Mouse (Mus musculus) adrenal gland, postnatal 4 days (tissue): ENCODE measurements around the gene Sdhaf1. TPM values are rescaled to one million over a fixed set of nuclear protein-coding genes. Genes with fewer than 3 reads are reported as not detected.

ENCODE experiments used
- DNase-seq, 2 experiments: peaks; one replicate each; pipeline ENCODE4 v3.0.0; 2021 to 2022; ENCODE audit warnings: low spot score in 2 of 2, mixed read lengths in 2 of 2
- total RNA-seq, 2 experiments: library from RNA; stranded (reverse); gene quantifications; 2 replicates each; pipeline ENCODE4 v1.2.3; 2021

The Sdhaf1 gene
- total RNA-seq, 2 experiments from 2014 or later = 12.4 to 15.0 TPM

GRCm38 (mm10) chr7:30295103-30295502 is 28.6 kb downstream of the Sdhaf1 start:
- DNase-seq = peak in 1 of 2 experiments; percentile 42

- no peak for DNase-seq
Observed at GRCm38 (mm10) chr7:30294296-30294695, 29.4 kb downstream of the Sdhaf1 start.

GRCm38 (mm10) chr7:30293795-30294194 is 29.9 kb downstream of the Sdhaf1 start:
- no peak for DNase-seq

GRCm38 (mm10) chr7:30291215-30292131 is 32.2 kb downstream of the Sdhaf1 start, which contains the start of gene Clip3:
Clip3 (plus strand) TSS chr7:30291728.
- peak in 1 of 2 experiments; percentile 37 for DNase-seq

GRCm38 (mm10) chr7:30289714-30290399 is 33.8 kb downstream of the Sdhaf1 start:
- no peak for DNase-seq

GRCm38 (mm10) chr7:30289071-30289713 is 34.5 kb downstream of the Sdhaf1 start:
- DNase-seq = no peak

GRCm38 (mm10) chr7:30288046-30288445 is 35.6 kb downstream of the Sdhaf1 start:
- no peak for DNase-seq

GRCm38 (mm10) chr7:30286701-30287410 is 36.8 kb downstream of the Sdhaf1 start:
- no peak for DNase-seq

- DNase-seq = no peak
Observed at GRCm38 (mm10) chr7:30282740-30283139, 41.0 kb downstream of the Sdhaf1 start.

GRCm38 (mm10) chr7:30281522-30281921 is 42.2 kb downstream of the Sdhaf1 start:
- DNase-seq = no peak

- DNase-seq = peak; percentile 57
Observed at GRCm38 (mm10) chr7:30280670-30281138, 43.0 kb downstream of the Sdhaf1 start.

- DNase-seq = peak; percentile 75 to 77
Observed at GRCm38 (mm10) chr7:30279951-30280669, 43.6 kb downstream of the Sdhaf1 start, which contains the start of the genes Thap8 and Wdr62. Thap8 (plus strand) TSS chr7:30280094. Wdr62 (minus strand) TSS chr7:30280419.

GRCm38 (mm10) chr7:30279536-30279935 is 44.2 kb downstream of the Sdhaf1 start:
- no peak for DNase-seq

- DNase-seq = no peak
Observed at GRCm38 (mm10) chr7:30278911-30279310, 44.8 kb downstream of the Sdhaf1 start.

GRCm38 (mm10) chr7:30274383-30274782 is 49.3 kb downstream of the Sdhaf1 start:
- DNase-seq = no peak

Other genes starting within 250 kb of the Sdhaf1 start
- gene Gm26920, start 233.5 kb downstream of the Sdhaf1 start, total RNA-seq = not detected
- gene Zfp566, start 233.4 kb downstream of the Sdhaf1 start, total RNA-seq = 1 to 10 TPM; 6.1 to 7.0 TPM
- 10 to 100 TPM; 50.7 to 52.1 TPM for gene Zfp260, start 229.1 kb downstream of the Sdhaf1 start, total RNA-seq
- 10 to 100 TPM in 1 of 2 experiments, 1 to 10 TPM in 1; 8.0 to 10.2 TPM for gene Zfp382, start 202.0 kb downstream of the Sdhaf1 start, total RNA-seq
- gene Zfp146, start 154.1 kb downstream of the Sdhaf1 start, total RNA-seq = 10 to 100 TPM; 77.4 to 83.3 TPM
- gene Cox7a1, start 139.8 kb downstream of the Sdhaf1 start, total RNA-seq = 100 to 1,000 TPM; 176 to 250 TPM
- gene Capns1, start 125.1 kb downstream of the Sdhaf1 start, total RNA-seq = 100 to 1,000 TPM; 418 to 431 TPM
- 10 to 100 TPM; 82.1 to 84.3 TPM for gene Polr2i, start 91.9 kb downstream of the Sdhaf1 start, total RNA-seq
- gene Tbcb, start 91.6 kb downstream of the Sdhaf1 start, total RNA-seq = 10 to 100 TPM; 84.3 to 85.1 TPM
- gene Ovol3, start 88.2 kb downstream of the Sdhaf1 start, total RNA-seq = not detected
- gene Thap8, start 43.8 kb downstream of the Sdhaf1 start, total RNA-seq = under 1 TPM; 0.54 to 0.70 TPM
- 10 to 100 TPM; 12.1 to 13.5 TPM for gene Wdr62, start 43.5 kb downstream of the Sdhaf1 start, total RNA-seq
- gene Clip3, start 32.2 kb downstream of the Sdhaf1 start, total RNA-seq = 10 to 100 TPM; 50.8 to 59.8 TPM
- 10 to 100 TPM; 58.1 to 59.4 TPM for gene Alkbh6, start 15.2 kb downstream of the Sdhaf1 start, total RNA-seq
- gene Syne4, start 9.1 kb downstream of the Sdhaf1 start, total RNA-seq = 10 to 100 TPM; 40.1 to 60.6 TPM
- 1 to 10 TPM; 1.4 to 1.7 TPM for gene E130208F15Rik, start 2.2 kb downstream of the Sdhaf1 start, total RNA-seq
- gene Lrfn3, start 38.9 kb upstream of the Sdhaf1 start, total RNA-seq = 10 to 100 TPM; 18.7 to 19.5 TPM
- gene Tyrobp, start 89.9 kb upstream of the Sdhaf1 start, total RNA-seq = 10 to 100 TPM; 26.6 to 40.2 TPM
- gene Hcst, start 96.0 kb upstream of the Sdhaf1 start, total RNA-seq = 1 to 10 TPM; 1.6 to 2.2 TPM
- 1 to 10 TPM; 2.1 to 2.3 TPM for gene Nfkbid, start 97.8 kb upstream of the Sdhaf1 start, total RNA-seq
- 10 to 100 TPM; 49.5 to 59.1 TPM for gene Aplp1, start 121.6 kb upstream of the Sdhaf1 start, total RNA-seq
- gene Kirrel2, start 133.8 kb upstream of the Sdhaf1 start, total RNA-seq = 1 to 10 TPM in 1 of 2 experiments, under 1 TPM in 1; 0.14 to 1.3 TPM
- gene Nphs1, start 134.4 kb upstream of the Sdhaf1 start, total RNA-seq = 1 to 10 TPM in 1 of 2 experiments, under 1 TPM in 1; 0.08 to 7.1 TPM
- 10 to 100 TPM; 11.6 to 24.9 TPM for gene Prodh2, start 169.7 kb upstream of the Sdhaf1 start, total RNA-seq
- gene Arhgap33, start 211.2 kb upstream of the Sdhaf1 start, total RNA-seq = 10 to 100 TPM; 19.3 to 22.9 TPM
- gene Hspb6, start 228.3 kb upstream of the Sdhaf1 start, total RNA-seq = 10 to 100 TPM; 36.3 to 45.7 TPM
- gene Proser3, start 228.4 kb upstream of the Sdhaf1 start, total RNA-seq = 10 to 100 TPM; 12.9 to 16.3 TPM
- 10 to 100 TPM; 67.7 to 78.0 TPM for gene Lin37, start 235.9 kb upstream of the Sdhaf1 start, total RNA-seq
- 10 to 100 TPM; 70.4 to 75.2 TPM for gene U2af1l4, start 239.4 kb upstream of the Sdhaf1 start, total RNA-seq
- gene Gm49396, start 239.4 kb upstream of the Sdhaf1 start, total RNA-seq = 1 to 10 TPM; 7.6 to 8.7 TPM
- gene Psenen, start 239.7 kb upstream of the Sdhaf1 start, total RNA-seq = 100 to 1,000 TPM; 125 to 131 TPM
- 1 to 10 TPM; 4.5 to 5.2 TPM for gene Igflr1, start 241.5 kb upstream of the Sdhaf1 start, total RNA-seq